Mouse (Mus musculus) CH12.LX (cell line): Measurements from ENCODE around the gene Fam171a2. TPM values are rescaled to one million over a fixed set of nuclear protein-coding genes. Genes with fewer than 3 reads are reported as not detected.
A peak's percentile ranks its signal among the peaks of the same experiment; 100 is the strongest.

ENCODE experiments used
- DNase-seq: peaks from one replicate; pipeline ENCODE4 v3.0.0-alpha.2; 2013; ENCODE audit errors: extremely low read depth
- H3K27ac ChIP-seq: 2 replicates; pipeline ENCODE4 v1.5.1; 2012; ENCODE audit warnings: low read depth, mild to moderate bottlenecking, control low read depth, moderate library complexity; ENCODE audit not compliant: insufficient read depth
- H3K27me3 ChIP-seq: replicated peaks from 2 replicates; pipeline ENCODE3; 2012; ENCODE audit warnings: inconsistent platforms
- H3K36me3 ChIP-seq, 2 experiments: replicated peaks in 1 of 2; 2 replicates each; pipeline versions ENCODE3 to v1.6.1; 2012; ENCODE audit warnings: inconsistent platforms in 1 of 2, low read length in 1 of 2, mild to moderate bottlenecking in 1 of 2, mixed read lengths in 1 of 2, moderate library complexity in 1 of 2; ENCODE audit not compliant: control insufficient read depth in 1 of 2, insufficient read depth in 1 of 2
- H3K4me1 ChIP-seq, 2 experiments: 2 replicates each; pipeline ENCODE4 v1.6.1; 2012; ENCODE audit warnings: inconsistent platforms in 1 of 2, moderate library complexity in 1 of 2; ENCODE audit not compliant: insufficient read depth in 2 of 2, control insufficient read depth in 1 of 2
- H3K4me2 ChIP-seq: 2 replicates; pipeline ENCODE4 v1.6.1; 2012; ENCODE audit warnings: low read depth, mild to moderate bottlenecking, control low read depth; ENCODE audit not compliant: poor library complexity, insufficient read depth, severe bottlenecking
- H3K4me3 ChIP-seq, 3 experiments: fragments of 150-350 bp in 1 of 3; sonication (generic) in 1 of 3; replicated peaks in 1 of 3; 2 replicates each; pipeline versions ENCODE3 to v1.5.1; 2011 to 2012; ENCODE audit warnings: low read depth in 2 of 3, low read length in 2 of 3, mild to moderate bottlenecking in 2 of 3, moderate library complexity in 2 of 3, control low read depth in 1 of 3, improper control_type of control experiment in 1 of 3, inconsistent platforms in 1 of 3, mixed read lengths in 1 of 3; ENCODE audit not compliant: poor library complexity in 1 of 3
- H3K79me2 ChIP-seq: replicated peaks from 2 replicates; pipeline ENCODE4 v1.6.1; 2012; ENCODE audit warnings: mild to moderate bottlenecking, moderate library complexity; ENCODE audit not compliant: control insufficient read depth, poor library complexity, insufficient read depth, severe bottlenecking; ENCODE audit errors: extremely low read depth
- H3K9ac ChIP-seq: 2 replicates; pipeline ENCODE4 v1.6.1; 2012; ENCODE audit warnings: low read depth, mild to moderate bottlenecking, control low read depth, moderate library complexity; ENCODE audit not compliant: insufficient read depth
- H3K9me3 ChIP-seq: replicated peaks from 2 replicates; pipeline ENCODE3; 2012; ENCODE audit warnings: low read length, inconsistent platforms, mixed read lengths
- BHLHE40 ChIP-seq: IDR thresholded peaks from 2 replicates; pipeline ENCODE4 v1.6.1; 2011; ENCODE audit warnings: mild to moderate bottlenecking, low read depth, low read length, improper control_type of control experiment
- CHD1 ChIP-seq: IDR thresholded peaks from 2 replicates; pipeline ENCODE4 v1.6.1; 2012; ENCODE audit warnings: low read depth, low read length, improper control_type of control experiment, inconsistent platforms
- CHD2 ChIP-seq: IDR thresholded peaks from 2 replicates; pipeline ENCODE4 v1.6.1; 2011; ENCODE audit warnings: low read length, improper control_type of control experiment
- CTCF ChIP-seq, 2 experiments: IDR thresholded peaks in 1 of 2; conservative IDR thresholded peaks in 1 of 2; 2 replicates each; pipeline ENCODE4 v1.5.1; 2011 to 2012; ENCODE audit warnings: low read depth in 2 of 2, low read length in 2 of 2, improper control_type of control experiment in 1 of 2, inconsistent platforms in 1 of 2, mild to moderate bottlenecking in 1 of 2, moderate library complexity in 1 of 2
- E2F4 ChIP-seq: IDR thresholded peaks from 2 replicates; pipeline ENCODE4 v1.6.1; 2011; ENCODE audit warnings: low read depth, low read length, improper control_type of control experiment; ENCODE audit not compliant: insufficient replicate concordance
- ELF1 ChIP-seq: IDR thresholded peaks from 2 replicates; pipeline ENCODE4 v1.6.1; 2014; ENCODE audit warnings: low read depth, mild to moderate bottlenecking, inconsistent platforms, low read length, improper control_type of control experiment
- EP300 ChIP-seq: IDR thresholded peaks from 2 replicates; pipeline ENCODE4 v1.6.1; 2011; ENCODE audit warnings: low read length, improper control_type of control experiment
- ETS1 ChIP-seq: conservative IDR thresholded peaks from 2 replicates; pipeline ENCODE4 v1.6.1; 2012; ENCODE audit warnings: low read depth, mild to moderate bottlenecking, inconsistent platforms, low read length, improper control_type of control experiment, moderate library complexity
- HCFC1 ChIP-seq: IDR thresholded peaks from 2 replicates; pipeline ENCODE4 v1.6.1; 2012; ENCODE audit warnings: low read depth, mild to moderate bottlenecking, inconsistent platforms, low read length, improper control_type of control experiment
- IRF4 ChIP-seq: IDR thresholded peaks from 2 replicates; pipeline ENCODE4 v1.6.1; 2014; ENCODE audit warnings: low read depth, mild to moderate bottlenecking, inconsistent platforms, low read length, improper control_type of control experiment
- JUN ChIP-seq: IDR thresholded peaks from 2 replicates; pipeline ENCODE4 v1.6.1; 2011; ENCODE audit warnings: low read depth, mild to moderate bottlenecking, low read length, improper control_type of control experiment, moderate library complexity; ENCODE audit not compliant: insufficient read depth
- JUND ChIP-seq: conservative IDR thresholded peaks from 2 replicates; pipeline ENCODE4 v1.6.1; 2011; ENCODE audit warnings: low read depth, low read length, improper control_type of control experiment
- MAX ChIP-seq: IDR thresholded peaks from 2 replicates; pipeline ENCODE4 v1.6.1; 2011; ENCODE audit warnings: low read length, improper control_type of control experiment
- MAZ ChIP-seq: IDR thresholded peaks from 2 replicates; pipeline ENCODE4 v1.6.1; 2012; ENCODE audit warnings: low read depth, mild to moderate bottlenecking, inconsistent platforms, low read length, improper control_type of control experiment, moderate library complexity
- MEF2A ChIP-seq: IDR thresholded peaks from 2 replicates; pipeline ENCODE4 v1.6.1; 2014; ENCODE audit warnings: low read depth, mild to moderate bottlenecking, inconsistent platforms, low read length, improper control_type of control experiment, borderline replicate concordance
- MXI1 ChIP-seq: IDR thresholded peaks from 2 replicates; pipeline ENCODE4 v1.6.1; 2011; ENCODE audit warnings: mild to moderate bottlenecking, low read depth, low read length, improper control_type of control experiment
- POLR2A ChIP-seq: IDR thresholded peaks from 2 replicates; pipeline ENCODE4 v1.6.1; 2011; ENCODE audit warnings: low read depth, mild to moderate bottlenecking, improper control_type of control experiment, low read length
- SIN3A ChIP-seq: IDR thresholded peaks from 2 replicates; pipeline ENCODE4 v1.6.1; 2012; ENCODE audit warnings: low read length, improper control_type of control experiment, inconsistent platforms
- SMC3 ChIP-seq: IDR thresholded peaks from 2 replicates; pipeline ENCODE4 v1.6.1; 2011; ENCODE audit warnings: low read depth, low read length, improper control_type of control experiment
- UBTF ChIP-seq: IDR thresholded peaks from 2 replicates; pipeline ENCODE4 v1.6.1; 2012; ENCODE audit warnings: low read depth, mild to moderate bottlenecking, inconsistent platforms, low read length, improper control_type of control experiment, moderate library complexity
- USF1 ChIP-seq: IDR thresholded peaks from 2 replicates; pipeline ENCODE4 v1.6.1; 2014; ENCODE audit warnings: low read depth, mild to moderate bottlenecking, inconsistent platforms, low read length, improper control_type of control experiment
- ZC3H11A ChIP-seq: IDR thresholded peaks from 2 replicates; pipeline ENCODE4 v1.6.1; 2012; ENCODE audit warnings: low read depth, mild to moderate bottlenecking, inconsistent platforms, low read length, improper control_type of control experiment
- ZNF384 ChIP-seq: IDR thresholded peaks from 2 replicates; pipeline ENCODE4 v1.6.1; 2012; ENCODE audit warnings: low read depth, low read length, improper control_type of control experiment, inconsistent platforms
- dilution Hi-C: fragments of 300-500 bp; cut with MboI; formaldehyde crosslinking; loops from 2 replicates; pipeline ENCODE4 v1.14.3; 2020; ENCODE audit warnings: low sequenced_read_pairs; ENCODE audit not compliant: extremely low pct_unique_long_range_greater_than_20kb, extremely low pct_ligation_motif_present
- in situ Hi-C: fragments of 300-500 bp; cut with MboI; formaldehyde crosslinking; loops from 3 replicates; pipeline ENCODE4 v1.14.3; 2019; ENCODE audit warnings: low sequenced_read_pairs, low pct_ligation_motif_present, low pct_unique_long_range_greater_than_20kb, mixed read lengths
- polyA plus RNA-seq: library from polyadenylated mRNA; unstranded; fragments of >175 nt; gene quantifications from 2 replicates; pipeline ENCODE4 v1.2.1, GENCODE M21; 2012; ENCODE audit warnings: low read depth; ENCODE audit not compliant: insufficient read length
- total RNA-seq, 2 experiments: library from RNA; depleted of rRNA; stranded (reverse); fragments of 300-350 nt in 1 of 2; fragments of >200 nt in 1 of 2; gene quantifications; 2 replicates each; pipeline ENCODE4 v1.2.3; 2012 to 2014

Fam171a2 gene
- total and polyA plus RNA-seq, 3 experiments: not detected

DNA sequence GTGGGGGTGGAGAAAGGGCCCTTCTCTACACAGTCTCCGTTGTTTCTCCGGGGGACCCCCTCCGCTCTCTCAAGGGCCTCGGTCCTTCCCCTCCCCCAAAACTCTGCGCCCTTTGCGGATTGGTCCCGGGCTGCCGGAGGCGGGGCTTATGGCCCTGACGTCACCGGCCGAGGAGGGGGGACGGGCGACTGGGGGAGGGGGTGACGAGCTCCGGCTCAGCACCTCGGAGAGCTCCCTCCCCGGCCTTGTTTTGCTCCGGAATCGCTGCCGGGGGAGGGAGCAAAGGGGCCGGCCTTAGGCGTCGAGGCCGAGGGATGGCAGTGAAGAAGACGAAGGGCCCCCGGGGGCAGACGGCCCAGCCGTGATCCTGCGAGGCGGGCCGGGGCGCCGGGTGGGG lies 54.2 kb downstream of the Fam171a2 start, which contains the start of gene Rundc3a:
Gene Rundc3a, plus strand, starts transcription at position 166 of the 397 bp plus-strand sequence.
- TF ChIP-seq MXI1 (peak; percentile 96), ZC3H11A (no peak), UBTF (peak; percentile 93), JUN (0 out of 2 replicates have a peak, but pooled peaks have one; percentile 16), SIN3A (peak; percentile 100), CHD2 (peak; percentile 97), JUND (no peak), BHLHE40 (peak; percentile 9; the same call in 1 of the 2 replicates), E2F4 (no peak), IRF4 (peak; percentile 48; the same call in 1 of the 2 replicates), USF1 (no peak), CTCF (conservative IDR thresholded peaks at IDR 0.05 in 1 of 2, IDR thresholded peaks at IDR 0.05 in 1 of 2; ENCODE audit: low read depth in 2 of 2, low read length in 2 of 2) (no peak), SMC3 (no peak), ETS1 (peak; percentile 32; the same call in 1 of the 2 replicates), ZNF384 (no peak), ELF1 (peak; percentile 57), HCFC1 (peak; percentile 61), POLR2A (no peak), MAX (no peak; the same call in 1 of the 2 replicates), MAZ (peak; percentile 97)
- TF ChIP-seq, all 38 proteins: peak for 11
- peaks cover 65% of the 10 kb centered on the region for H3K27me3 ChIP-seq
- peak; percentile 60 for DNase-seq

DNA sequence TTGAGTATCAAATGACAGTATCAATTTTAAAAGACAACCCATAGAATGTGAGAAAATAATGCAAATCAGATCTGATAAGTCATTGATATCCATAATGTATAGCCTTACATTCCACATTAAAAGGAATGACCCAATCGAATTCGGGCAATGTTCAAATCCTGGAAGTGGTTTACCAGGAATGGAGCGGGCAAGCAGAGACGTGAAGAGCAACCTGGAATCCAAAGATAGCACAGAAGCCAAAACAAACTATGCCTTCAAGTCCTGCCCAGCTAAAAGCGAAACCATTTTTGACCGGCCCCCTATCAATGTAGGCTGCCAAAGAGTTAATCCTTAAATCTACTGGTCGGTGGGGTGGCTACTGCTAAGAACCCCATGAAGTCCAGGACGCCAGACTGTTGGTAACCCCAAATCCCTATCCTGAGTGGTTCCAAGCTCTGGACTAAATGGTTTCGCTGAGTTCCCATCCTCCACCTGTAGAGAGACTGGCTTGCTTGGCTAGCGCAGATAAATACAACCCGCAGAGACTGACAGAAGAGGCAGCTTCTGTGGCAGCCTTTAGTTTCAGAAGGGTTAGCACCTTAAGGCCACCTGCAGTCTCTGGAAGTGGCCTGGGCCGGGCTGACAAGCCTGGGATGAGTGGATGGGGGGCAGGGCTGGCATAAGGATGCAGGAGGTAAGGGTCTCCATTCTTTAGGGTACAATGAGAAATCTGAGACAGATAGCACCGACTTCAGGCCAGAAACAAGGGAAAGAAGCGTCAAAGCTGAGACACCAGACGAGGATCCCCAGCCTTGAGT lies 54.8 kb downstream of the Fam171a2 start:
- dilution Hi-C loops (no loop called here), in situ Hi-C loops (no loop called here)
- no peak for DNase-seq

More for the DNA sequence above, 54.2 kb downstream of the Fam171a2 start, which contains the start of gene Rundc3a:
- dilution Hi-C loops (no loop called here), in situ Hi-C loops (no loop called here)
- Histone ChIP-seq H3K36me3 (no peaks in the 10 kb centered on the region), H3K4me2 (peak within 1 kb of the TSS; percentile 95), H3K4me3 (peak within 1 kb of the TSS in 2 of 3 experiments; percentile 34 to 67), H3K79me2 (no peaks in the 10 kb centered on the region), H3K9me3 (no peaks in the 10 kb centered on the region), H3K27ac (peak within 1 kb of the TSS; percentile 58), H3K4me1 (peaks cover 13 to 18% of the 10 kb centered on the region in 2 experiments; a peak in 3 of 4 replicates), H3K9ac (peak within 1 kb of the TSS; percentile 50)

More for the DNA sequence above, 54.8 kb downstream of the Fam171a2 start:
- TF ChIP-seq MEF2A (0 out of 2 replicates have a peak, but pooled peaks have one; percentile 22), MAX (peak; percentile 6; the same call in 1 of the 2 replicates), CHD1 (no peak), EP300 (peak; percentile 13; the same call in 1 of the 2 replicates)
- H3K4me1 ChIP-seq: peaks cover 13 to 18% of the 10 kb centered on the region in 2 experiments; a peak in 3 of 4 replicates
- H3K36me3 ChIP-seq: no peaks in the 10 kb centered on the region
- peak overlapping the region; percentile 50 for H3K9ac ChIP-seq
- H3K9me3 ChIP-seq: no peaks in the 10 kb centered on the region
- peaks cover 65% of the 10 kb centered on the region for H3K27me3 ChIP-seq
- H3K4me3 ChIP-seq: peak overlapping the region in 2 of 3 experiments; percentile 34 to 55
- peak overlapping the region; percentile 58 for H3K27ac ChIP-seq
- peak overlapping the region; percentile 95 for H3K4me2 ChIP-seq
- no peaks in the 10 kb centered on the region for H3K79me2 ChIP-seq
